Mouse (Mus musculus): ENCODE data around the gene Arfip1.

GRCm38 (mm10) chr3:84504291-84504690, 78.1 kb downstream of the Arfip1 start:
- no peak for TF ChIP-seq CTCF (IDR thresholded peaks at IDR 0.05; ENCODE audit: borderline replicate concordance, insufficient read depth, low read depth, low read length)
- TF ChIP-seq POLR2A (IDR thresholded peaks at IDR 0.05; ENCODE audit: borderline replicate concordance, insufficient read depth, low read length): no peak
